Mouse (Mus musculus) CH12.LX (cell line): ENCODE measurements around the gene Cryz. TPM values are rescaled to one million over a fixed set of nuclear protein-coding genes. Genes with fewer than 3 reads are reported as not detected.
"Not testable (repeated sequence)": the region's sequence is repeated elsewhere in the genome, so short reads cannot be mapped to it uniquely, and the experiment has no call there.

Experiments
- DNase-seq: peaks from one replicate; pipeline ENCODE4 v3.0.0-alpha.2; 2013; ENCODE audit errors: extremely low read depth
- H3K27ac ChIP-seq: 2 replicates; pipeline ENCODE4 v1.5.1; 2012; ENCODE audit warnings: low read depth, mild to moderate bottlenecking, control low read depth, moderate library complexity; ENCODE audit not compliant: insufficient read depth
- H3K27me3 ChIP-seq: replicated peaks from 2 replicates; pipeline ENCODE3; 2012; ENCODE audit warnings: inconsistent platforms
- H3K36me3 ChIP-seq, 2 experiments: replicated peaks in 1 of 2; 2 replicates each; pipeline versions ENCODE3 to v1.6.1; 2012; ENCODE audit warnings: inconsistent platforms in 1 of 2, low read length in 1 of 2, mild to moderate bottlenecking in 1 of 2, mixed read lengths in 1 of 2, moderate library complexity in 1 of 2; ENCODE audit not compliant: control insufficient read depth in 1 of 2, insufficient read depth in 1 of 2
- H3K4me1 ChIP-seq, 2 experiments: 2 replicates each; pipeline ENCODE4 v1.6.1; 2012; ENCODE audit warnings: inconsistent platforms in 1 of 2, moderate library complexity in 1 of 2; ENCODE audit not compliant: insufficient read depth in 2 of 2, control insufficient read depth in 1 of 2
- H3K4me2 ChIP-seq: 2 replicates; pipeline ENCODE4 v1.6.1; 2012; ENCODE audit warnings: low read depth, mild to moderate bottlenecking, control low read depth; ENCODE audit not compliant: poor library complexity, insufficient read depth, severe bottlenecking
- H3K4me3 ChIP-seq, 3 experiments: fragments of 150-350 bp in 1 of 3; sonication (generic) in 1 of 3; replicated peaks in 1 of 3; 2 replicates each; pipeline versions ENCODE3 to v1.5.1; 2011 to 2012; ENCODE audit warnings: low read depth in 2 of 3, low read length in 2 of 3, mild to moderate bottlenecking in 2 of 3, moderate library complexity in 2 of 3, control low read depth in 1 of 3, improper control_type of control experiment in 1 of 3, inconsistent platforms in 1 of 3, mixed read lengths in 1 of 3; ENCODE audit not compliant: poor library complexity in 1 of 3
- H3K79me2 ChIP-seq: replicated peaks from 2 replicates; pipeline ENCODE4 v1.6.1; 2012; ENCODE audit warnings: mild to moderate bottlenecking, moderate library complexity; ENCODE audit not compliant: control insufficient read depth, poor library complexity, insufficient read depth, severe bottlenecking; ENCODE audit errors: extremely low read depth
- H3K9ac ChIP-seq: 2 replicates; pipeline ENCODE4 v1.6.1; 2012; ENCODE audit warnings: low read depth, mild to moderate bottlenecking, control low read depth, moderate library complexity; ENCODE audit not compliant: insufficient read depth
- H3K9me3 ChIP-seq: replicated peaks from 2 replicates; pipeline ENCODE3; 2012; ENCODE audit warnings: low read length, inconsistent platforms, mixed read lengths
- CHD2 ChIP-seq: IDR thresholded peaks from 2 replicates; pipeline ENCODE4 v1.6.1; 2011; ENCODE audit warnings: low read length, improper control_type of control experiment
- E2F4 ChIP-seq: IDR thresholded peaks from 2 replicates; pipeline ENCODE4 v1.6.1; 2011; ENCODE audit warnings: low read depth, low read length, improper control_type of control experiment; ENCODE audit not compliant: insufficient replicate concordance
- ELF1 ChIP-seq: IDR thresholded peaks from 2 replicates; pipeline ENCODE4 v1.6.1; 2014; ENCODE audit warnings: low read depth, mild to moderate bottlenecking, inconsistent platforms, low read length, improper control_type of control experiment
- EP300 ChIP-seq: IDR thresholded peaks from 2 replicates; pipeline ENCODE4 v1.6.1; 2011; ENCODE audit warnings: low read length, improper control_type of control experiment
- JUN ChIP-seq: IDR thresholded peaks from 2 replicates; pipeline ENCODE4 v1.6.1; 2011; ENCODE audit warnings: low read depth, mild to moderate bottlenecking, low read length, improper control_type of control experiment, moderate library complexity; ENCODE audit not compliant: insufficient read depth
- KAT2A ChIP-seq: IDR thresholded peaks from 2 replicates; pipeline ENCODE4 v1.6.1; 2012; ENCODE audit warnings: low read length, improper control_type of control experiment, inconsistent platforms; ENCODE audit not compliant: insufficient replicate concordance
- MAFK ChIP-seq: IDR thresholded peaks from 2 replicates; pipeline ENCODE4 v1.6.1; 2011; ENCODE audit warnings: low read length, improper control_type of control experiment; ENCODE audit not compliant: insufficient replicate concordance
- MAZ ChIP-seq: IDR thresholded peaks from 2 replicates; pipeline ENCODE4 v1.6.1; 2012; ENCODE audit warnings: low read depth, mild to moderate bottlenecking, inconsistent platforms, low read length, improper control_type of control experiment, moderate library complexity
- MYC ChIP-seq: IDR thresholded peaks from 2 replicates; pipeline ENCODE4 v1.6.1; 2011; ENCODE audit warnings: low read depth, mild to moderate bottlenecking, improper control_type of control experiment, low read length
- NELFE ChIP-seq: IDR thresholded peaks from 2 replicates; pipeline ENCODE4 v1.6.1; 2011; ENCODE audit warnings: low read depth, low read length, improper control_type of control experiment
- POLR2A ChIP-seq: IDR thresholded peaks from 2 replicates; pipeline ENCODE4 v1.6.1; 2011; ENCODE audit warnings: low read depth, mild to moderate bottlenecking, improper control_type of control experiment, low read length
- POLR2AphosphoS2 ChIP-seq: IDR thresholded peaks from 2 replicates; pipeline ENCODE4 v1.6.1; 2011; ENCODE audit warnings: low read depth, low read length, improper control_type of control experiment
- RAD21 ChIP-seq: IDR thresholded peaks from 2 replicates; pipeline ENCODE4 v1.6.1; 2011; ENCODE audit warnings: low read depth, mild to moderate bottlenecking, low read length, improper control_type of control experiment, moderate library complexity
- TBP ChIP-seq: conservative IDR thresholded peaks from 2 replicates; pipeline ENCODE4 v1.6.1; 2011; ENCODE audit warnings: low read depth, low read length, improper control_type of control experiment
- USF1 ChIP-seq: IDR thresholded peaks from 2 replicates; pipeline ENCODE4 v1.6.1; 2014; ENCODE audit warnings: low read depth, mild to moderate bottlenecking, inconsistent platforms, low read length, improper control_type of control experiment
- dilution Hi-C: fragments of 300-500 bp; cut with MboI; formaldehyde crosslinking; loops from 2 replicates; pipeline ENCODE4 v1.14.3; 2020; ENCODE audit warnings: low sequenced_read_pairs; ENCODE audit not compliant: extremely low pct_unique_long_range_greater_than_20kb, extremely low pct_ligation_motif_present
- in situ Hi-C: fragments of 300-500 bp; cut with MboI; formaldehyde crosslinking; loops from 3 replicates; pipeline ENCODE4 v1.14.3; 2019; ENCODE audit warnings: low sequenced_read_pairs, low pct_ligation_motif_present, low pct_unique_long_range_greater_than_20kb, mixed read lengths
- polyA plus RNA-seq: library from polyadenylated mRNA; unstranded; fragments of >175 nt; gene quantifications from 2 replicates; pipeline ENCODE4 v1.2.1, GENCODE M21; 2012; ENCODE audit warnings: low read depth; ENCODE audit not compliant: insufficient read length
- total RNA-seq, 2 experiments: library from RNA; depleted of rRNA; stranded (reverse); fragments of 300-350 nt in 1 of 2; fragments of >200 nt in 1 of 2; gene quantifications; 2 replicates each; pipeline ENCODE4 v1.2.3; 2012 to 2014

Cryz gene
- total and polyA plus RNA-seq, 3 experiments, result 29.2 to 39.8 (median 31.2) TPM

DNA sequence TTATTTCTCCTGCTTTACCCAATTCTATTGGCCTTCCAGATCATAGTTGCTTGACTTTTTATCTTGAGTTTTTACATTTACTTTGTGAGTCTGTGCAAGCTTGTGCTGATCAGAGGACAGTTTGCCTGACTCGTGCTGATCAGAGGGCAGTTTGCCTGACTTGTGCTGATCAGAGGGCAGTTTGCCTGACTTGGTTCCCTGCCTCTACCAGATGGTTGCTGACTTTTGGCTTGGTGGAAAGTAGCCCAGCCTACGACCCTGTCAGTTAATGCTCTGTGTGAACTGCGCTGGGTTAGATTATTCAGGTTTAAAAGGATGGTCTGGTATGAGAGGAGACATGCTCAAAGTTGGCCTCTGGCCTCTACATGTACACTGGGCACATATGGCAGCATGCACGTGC lies 19.6 kb downstream of the Cryz start:
- TF ChIP-seq USF1 (no peak), MAFK (no peak), ELF1 (no peak), MAZ (no peak), CHD2 (no peak), NELFE (no peak), EP300 (no peak), E2F4 (no peak), RAD21 (no peak)
- Histone ChIP-seq H3K9me3 (no peaks in the 10 kb centered on the region), H3K4me1 (no peaks in the 10 kb centered on the region), H3K27ac (no peak overlapping the region), H3K4me3 (no peak overlapping the region), H3K27me3 (no peaks in the 10 kb centered on the region), H3K36me3 (peaks cover 26 to 86% of the 10 kb centered on the region in 2 experiments), H3K9ac (no peak overlapping the region), H3K4me2 (no peak overlapping the region), H3K79me2 (no peaks in the 10 kb centered on the region)
- in situ Hi-C loops, result no loop called here
- dilution Hi-C loops, result no loop called here
- DNase-seq, result no peak

DNA sequence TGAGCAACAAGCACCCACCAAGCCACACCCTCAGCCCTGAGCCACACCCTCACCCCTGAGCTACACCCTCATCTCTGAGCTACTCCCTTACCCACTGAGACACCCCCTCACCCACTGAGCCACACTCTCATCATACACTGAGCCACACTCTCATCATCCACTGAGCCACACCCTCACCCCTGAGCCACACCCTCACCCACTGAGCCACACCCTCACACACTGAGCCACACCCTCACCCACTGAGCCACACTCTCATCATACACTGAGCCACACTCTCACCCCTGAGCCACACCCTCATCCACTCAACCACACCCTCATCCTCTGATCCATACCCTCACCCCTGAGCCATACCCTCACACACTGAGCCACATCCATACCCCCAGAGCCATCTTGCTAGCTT lies 31.8 kb downstream of the Cryz start:
- H3K36me3 ChIP-seq, result peaks cover 0 to 17% of the 10 kb centered on the region in 2 experiments
- no peak overlapping the region for H3K27ac ChIP-seq
- no peak for TF ChIP-seq MYC
- no peak for TF ChIP-seq JUN
- TF ChIP-seq USF1, result no peak
- TF ChIP-seq TBP, result no peak
- TF ChIP-seq MAZ, result no peak
- no peak for TF ChIP-seq POLR2A
- TF ChIP-seq KAT2A, result no peak
- TF ChIP-seq POLR2AphosphoS2, result no peak
- H3K4me2 ChIP-seq, result no peak overlapping the region
- no peak overlapping the region for H3K9ac ChIP-seq
- peak; percentile 8 for DNase-seq
- no peaks in the 10 kb centered on the region for H3K9me3 ChIP-seq
- H3K27me3 ChIP-seq, result no peaks in the 10 kb centered on the region
- H3K4me3 ChIP-seq, result no peak overlapping the region
- no peaks in the 10 kb centered on the region for H3K79me2 ChIP-seq
- dilution Hi-C loops (no loop called here), in situ Hi-C loops (no loop called here)
- H3K4me1 ChIP-seq, result peaks cover 6 to 12% of the 10 kb centered on the region in 2 experiments

DNA sequence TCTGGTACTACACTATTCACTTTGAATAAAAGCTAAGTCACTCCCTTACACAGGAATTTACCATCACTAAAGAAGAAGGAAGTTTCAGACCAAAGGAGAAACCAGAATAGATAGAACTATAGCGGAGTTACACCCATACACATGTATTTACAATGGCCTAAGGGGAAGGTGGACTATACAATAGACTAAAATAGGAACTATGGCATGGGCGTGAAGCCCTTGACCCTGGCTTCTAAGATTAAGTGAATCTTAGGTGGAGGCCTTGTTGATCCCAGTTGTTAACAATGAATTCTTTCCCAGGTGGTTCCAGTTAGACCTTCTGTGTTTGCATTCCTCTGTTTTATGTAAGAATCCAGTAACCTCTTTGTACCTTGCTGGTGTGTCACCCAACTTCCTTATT lies 34.8 kb downstream of the Cryz start:
- H3K4me3 ChIP-seq, H3K27ac ChIP-seq, H3K4me2 ChIP-seq, H3K9ac ChIP-seq, H3K27me3 ChIP-seq, dilution Hi-C loops, H3K79me2 ChIP-seq, in situ Hi-C loops, H3K36me3 ChIP-seq, DNase-seq, H3K9me3 ChIP-seq: not testable (repeated sequence)
- peaks cover 6 to 12% of the 10 kb centered on the region in 2 experiments for H3K4me1 ChIP-seq
